8 mouse cellular contexts compared by ENCODE assay signal in the genomic region with DNA sequence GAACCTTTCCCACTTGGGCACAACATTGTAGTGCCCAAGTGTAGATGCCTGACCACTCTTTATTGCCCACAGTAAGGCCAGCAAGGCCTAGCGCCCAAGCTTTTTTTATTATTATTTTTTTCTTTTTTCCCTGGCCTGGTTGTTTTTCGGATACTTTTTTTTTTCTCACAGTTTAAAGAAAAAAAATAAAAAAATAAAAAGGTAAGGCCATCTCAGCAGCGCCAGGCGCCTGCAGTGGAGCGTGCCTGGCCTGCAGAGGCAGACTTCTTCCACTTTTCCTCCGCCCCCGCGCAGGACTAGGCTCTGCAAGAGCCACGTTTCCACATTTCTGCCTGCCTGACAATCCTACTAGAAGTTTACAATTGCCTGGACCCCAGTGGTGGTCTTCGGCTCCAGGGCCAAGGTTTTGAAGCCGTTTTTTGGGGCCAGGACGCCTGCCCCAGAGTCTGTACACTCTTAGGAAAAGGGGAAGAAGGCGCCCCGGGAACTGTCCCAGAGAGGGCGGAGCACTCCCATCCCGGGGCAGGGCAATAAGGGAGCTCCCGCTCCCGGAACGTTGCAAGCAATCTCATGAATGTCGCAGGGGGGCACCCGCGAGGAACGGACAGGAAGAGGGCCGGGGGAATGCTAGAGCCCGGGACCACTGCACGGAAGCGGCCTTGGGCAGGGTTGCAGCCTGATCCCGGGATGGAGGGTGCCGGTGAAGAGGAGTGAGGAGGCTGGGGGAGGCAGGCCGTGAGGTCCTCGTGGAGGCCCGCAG. TPM values are rescaled to one million over a fixed set of nuclear protein-coding genes. Genes with fewer than 3 reads are reported as not detected.
DNase-seq lines count a peak whose midpoint lies in the region; ATAC-seq and TF ChIP-seq lines count a peak whose summit lies in the region.

Gene Stx16 (plus strand): TSS at position 636 of the 760 bp plus-strand sequence.

- H3K4me3 ChIP-seq in heart, embryonic 12.5 days = peak within 1 kb of the TSS; percentile 91
- H3K4me3 ChIP-seq in kidney, postnatal 0 days (replicated peaks; ENCODE audit: low read depth, low read length) = peak within 1 kb of the TSS; percentile 78
- H3K4me3 ChIP-seq in liver, embryonic 11.5 days (ENCODE audit: low read depth, low read length) = peak within 1 kb of the TSS; percentile 82
- H3K4me3 ChIP-seq in stomach, embryonic 14.5 days (ENCODE audit: low read depth, low read length) = peak within 1 kb of the TSS; percentile 80

- no peaks in the 10 kb centered on the region for H3K27me3 ChIP-seq in heart, embryonic 12.5 days (replicated peaks)
- H3K27me3 ChIP-seq in kidney, postnatal 0 days (ENCODE audit: insufficient read depth, low read length) = no peaks in the 10 kb centered on the region
- no peaks in the 10 kb centered on the region for H3K27me3 ChIP-seq in liver, embryonic 11.5 days (replicated peaks; ENCODE audit: control insufficient read depth, insufficient read depth, low read length)
- H3K27me3 ChIP-seq in stomach, embryonic 14.5 days (ENCODE audit: control insufficient read depth, insufficient read depth, low read length) = no peaks in the 10 kb centered on the region

- peak; percentile 80 for DNase-seq in CD4-positive helper T cell, adult 2 months (ENCODE audit: low read depth, low spot score)
- DNase-seq in brain, embryonic 18.5 days (ENCODE audit: low read depth, low spot score) = peak; percentile 71
- DNase-seq in kidney, postnatal 0 days (ENCODE audit: low spot score) = peak; percentile 96
- DNase-seq in liver, embryonic 11.5 days (ENCODE audit: low spot score) = peak; percentile 97
- peak; percentile 83 for DNase-seq in naive thymus-derived CD4-positive, alpha-beta T cell, adult 2 months (ENCODE audit: low read depth)

- peak within 1 kb of the TSS; percentile 96 for H3K27ac ChIP-seq in heart, embryonic 12.5 days (ENCODE audit: poor library complexity, severe bottlenecking)
- H3K27ac ChIP-seq in kidney, postnatal 0 days = peak within 1 kb of the TSS; percentile 95
- H3K27ac ChIP-seq in liver, embryonic 11.5 days (ENCODE audit: low read depth, low read length) = peak within 1 kb of the TSS; percentile 82
- peak within 1 kb of the TSS; percentile 94 for H3K27ac ChIP-seq in stomach, embryonic 14.5 days (ENCODE audit: low read length)

- H3K9ac ChIP-seq in heart, embryonic 12.5 days = peak within 1 kb of the TSS; percentile 93
- H3K9ac ChIP-seq in kidney, postnatal 0 days (ENCODE audit: low read depth, low read length) = peak within 1 kb of the TSS; percentile 82
- peak within 1 kb of the TSS; percentile 88 for H3K9ac ChIP-seq in liver, embryonic 11.5 days (ENCODE audit: low read depth, low read length)
- peak within 1 kb of the TSS; percentile 89 for H3K9ac ChIP-seq in stomach, embryonic 14.5 days (replicated peaks; ENCODE audit: low read depth, low read length)

- H3K4me1 ChIP-seq in heart, embryonic 12.5 days (replicated peaks) = peaks cover 27% of the 10 kb centered on the region
- H3K4me1 ChIP-seq in kidney, postnatal 0 days (replicated peaks; ENCODE audit: insufficient read depth, low read length) = peaks cover 20% of the 10 kb centered on the region
- H3K4me1 ChIP-seq in liver, embryonic 11.5 days (replicated peaks; ENCODE audit: control insufficient read depth, insufficient read depth, low read length) = peaks cover 12% of the 10 kb centered on the region
- peaks cover 31% of the 10 kb centered on the region for H3K4me1 ChIP-seq in stomach, embryonic 14.5 days (ENCODE audit: control insufficient read depth, insufficient read depth, low read length)

- peak within 1 kb of the TSS; percentile 99 for H3K4me2 ChIP-seq in heart, embryonic 12.5 days
- peak within 1 kb of the TSS; percentile 98 for H3K4me2 ChIP-seq in kidney, postnatal 0 days (ENCODE audit: low read length)
- H3K4me2 ChIP-seq in liver, embryonic 11.5 days = peak within 1 kb of the TSS; percentile 97
- peak within 1 kb of the TSS; percentile 72 for H3K4me2 ChIP-seq in stomach, embryonic 14.5 days (replicated peaks; ENCODE audit: low read depth, low read length)

- H3K36me3 ChIP-seq in heart, embryonic 12.5 days = no peaks in the 10 kb centered on the region
- H3K36me3 ChIP-seq in kidney, postnatal 0 days (ENCODE audit: insufficient read depth, low read length) = no peaks in the 10 kb centered on the region
- H3K36me3 ChIP-seq in liver, embryonic 11.5 days (ENCODE audit: control insufficient read depth, insufficient read depth, low read length) = no peaks in the 10 kb centered on the region
- no peaks in the 10 kb centered on the region for H3K36me3 ChIP-seq in stomach, embryonic 14.5 days (ENCODE audit: control insufficient read depth, insufficient read depth, low read length)

- 1% methylated on average over 32 of the region's 32 CpGs for WGBS in heart, embryonic 12.5 days
- 1% methylated on average over 32 of the region's 32 CpGs for WGBS in kidney, postnatal 0 days
- under 1% methylated on average over 32 of the region's 32 CpGs for WGBS in liver, embryonic 11.5 days
- 2% methylated on average over 32 of the region's 32 CpGs for WGBS in stomach, embryonic 14.5 days

- peak; percentile 53 for TF ChIP-seq CTCF in kidney, postnatal 0 days (IDR thresholded peaks at IDR 0.05; ENCODE audit: low read depth)

- ATAC-seq in erythroid progenitor cell, adult 5-6 weeks (replicated peaks; ENCODE audit: low FRiP score, poor library complexity, severe bottlenecking) = peak; percentile 92
- ATAC-seq in heart, embryonic 12.5 days (ENCODE audit: insufficient number of reproducible peaks, low FRiP score) = peak; percentile 95
- ATAC-seq in kidney, postnatal 0 days (replicated peaks; ENCODE audit: low FRiP score, low read depth) = peak; percentile 95
- ATAC-seq in liver, embryonic 11.5 days (replicated peaks; ENCODE audit: low FRiP score) = peak; percentile 93
- peak; percentile 93 for ATAC-seq in stomach, embryonic 14.5 days (ENCODE audit: insufficient number of reproducible peaks, insufficient read depth, low FRiP score, low read depth)

- no peaks in the 10 kb centered on the region for H3K9me3 ChIP-seq in heart, embryonic 12.5 days (replicated peaks)
- no peaks in the 10 kb centered on the region for H3K9me3 ChIP-seq in kidney, postnatal 0 days (replicated peaks; ENCODE audit: low read length)
- H3K9me3 ChIP-seq in liver, embryonic 11.5 days (ENCODE audit: control insufficient read depth, low read length) = no peaks in the 10 kb centered on the region
- H3K9me3 ChIP-seq in stomach, embryonic 14.5 days (ENCODE audit: control insufficient read depth, low read depth, low read length) = no peaks in the 10 kb centered on the region

RNA-seq across cellular contexts. Expression of gene Stx16, which starts in this region (rescaled TPM):
- 9.4 and 26.8 TPM in 2 replicates for total RNA-seq in erythroid progenitor cell, adult 5-6 weeks (2015; ENCODE audit: low replicate concordance)
- 7.8 and 13.2 TPM in 2 replicates for total RNA-seq in erythroid progenitor cell, adult 5-6 weeks (2017; ENCODE audit: low replicate concordance)
- 10.5 and 11.2 TPM in 2 replicates for polyA plus RNA-seq in heart, embryonic 12.5 days (2016; fragmentation: Nextera tagmentation; extraction: Ambion mirVana)
- 6.2 and 8.7 TPM in 2 replicates for polyA plus RNA-seq in kidney, postnatal 0 days (2015; fragmentation: Nextera tagmentation; extraction: Ambion mirVana)
- 7.2 and 9.6 TPM in 2 replicates for polyA plus RNA-seq in liver, embryonic 11.5 days (2014; fragmentation: Nextera tagmentation; extraction: Ambion mirVana)
- polyA plus RNA-seq in stomach, embryonic 14.5 days (2014; fragmentation: Nextera tagmentation; extraction: Ambion mirVana) = 11.2 and 11.7 TPM in 2 replicates

Comparison
In these comparisons a context has a peak if more than half of its experiments do, and no peak if none do; other contexts are left out.
1. Peak in every context shown above with its lines: DNase-seq, ATAC-seq, H3K4me3 ChIP-seq and H3K27ac ChIP-seq.